Mouse (Mus musculus): ENCODE data around the gene Tspan1.

GRCm38 (mm10) chr4:116150156-116150861 is 17.1 kb downstream of the Tspan1 start:
- TF ChIP-seq CTCF (IDR thresholded peaks at IDR 0.05; ENCODE audit: control insufficient read depth, insufficient read depth, insufficient read length) (no peak), MYOD1 (IDR thresholded peaks at IDR 0.05; ENCODE audit: control insufficient read depth, insufficient read length, low read depth) (no peak), CEBPB (IDR thresholded peaks at IDR 0.05; ENCODE audit: low read depth) (no peak)
